Mouse (Mus musculus): ENCODE data around the gene Ldah.

DNA sequence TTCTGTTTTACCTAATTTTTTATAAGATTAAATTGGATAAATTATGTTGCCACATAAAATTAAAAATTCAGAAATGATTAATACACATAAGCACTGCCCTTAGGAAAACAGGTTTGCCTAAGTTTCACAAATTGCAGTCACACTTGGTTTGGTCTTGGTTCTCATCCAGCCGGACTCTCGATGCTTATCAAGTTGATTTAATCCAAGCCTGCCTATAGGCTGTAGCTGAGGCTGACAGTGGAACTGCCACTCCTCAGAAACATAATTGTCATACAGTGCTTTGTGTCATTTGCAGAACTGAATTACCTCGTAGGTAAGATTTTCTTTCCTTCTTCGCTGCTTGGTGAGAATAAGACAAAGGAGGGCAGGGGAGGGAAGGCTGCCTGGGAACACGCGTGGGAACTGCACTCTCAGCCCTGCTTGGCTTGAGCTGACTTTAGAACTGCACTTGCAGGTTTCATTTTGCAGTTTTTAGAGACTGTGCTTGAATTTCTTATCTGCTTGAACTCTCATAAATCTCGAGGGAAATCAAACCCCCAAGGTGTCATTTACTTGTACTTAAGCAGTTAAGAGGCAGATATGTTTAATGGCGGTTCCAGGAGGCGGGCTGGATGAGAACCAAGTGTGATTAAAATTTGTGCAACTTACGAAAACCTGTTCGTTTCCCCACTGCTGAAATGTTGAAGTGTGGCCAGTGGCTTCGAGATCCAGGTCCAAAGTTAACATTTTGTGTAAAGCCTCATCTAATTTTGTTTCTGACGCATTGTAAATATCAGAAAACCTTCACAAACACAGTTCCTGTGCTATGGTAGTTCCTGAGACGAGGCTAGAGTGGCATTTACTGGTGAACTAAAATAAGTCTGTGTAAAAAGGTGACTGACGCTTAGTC is 8.7 kb downstream of the Ldah start:
- TF ChIP-seq POLR2A (IDR thresholded peaks at IDR 0.05; ENCODE audit: insufficient read depth, low read depth, low read length) (no peak), CTCF (IDR thresholded peaks at IDR 0.05; ENCODE audit: insufficient read depth, low read depth, low read length) (no peak)

Data from olfactory bulb, adult 2 months (tissue).